Mouse (Mus musculus): ENCODE measurements at regions not wholly inside any gene's neighbourhood (a gene's known extent, or its start where the extent isn't known, plus 50 kb on each side); places are given as distances from the start of the nearest gene placed in this dataset.
A peak's percentile ranks its signal among the peaks of the same experiment; 100 is the strongest.

- no peak overlapping the region for H3K4me3 ChIP-seq
- 82% methylated on average over 7 of the region's 7 CpGs for WGBS
- H3K4me1 ChIP-seq: no peaks in the 10 kb centered on the region
- no peaks in the 10 kb centered on the region for H3K36me3 ChIP-seq (replicated peaks)
- no peaks in the 10 kb centered on the region for H3K9me3 ChIP-seq
- no peak overlapping the region for H3K27ac ChIP-seq (replicated peaks)
- no peak for DNase-seq (ENCODE audit: low spot score)
- no peaks in the 10 kb centered on the region for H3K27me3 ChIP-seq (replicated peaks; ENCODE audit: low read depth, poor library complexity, severe bottlenecking)
Observed at GRCm38 (mm10) chr6:31995977-31996376, 54.1 kb upstream of the 1700012A03Rik start.

- Histone ChIP-seq H3K36me3 (replicated peaks) (no peaks in the 10 kb centered on the region), H3K4me3 (no peak overlapping the region), H3K27ac (replicated peaks) (no peak overlapping the region), H3K27me3 (replicated peaks; ENCODE audit: low read depth, poor library complexity, severe bottlenecking) (no peaks in the 10 kb centered on the region), H3K4me1 (no peaks in the 10 kb centered on the region), H3K9me3 (no peaks in the 10 kb centered on the region)
- DNase-seq (ENCODE audit: low spot score): no peak
- 78% methylated on average over 4 of the region's 4 CpGs for WGBS
Observed at GRCm38 (mm10) chr6:31995249-31995648, 54.8 kb upstream of the 1700012A03Rik start.

- no peak for DNase-seq (ENCODE audit: low spot score)
- H3K4me1 ChIP-seq: no peaks in the 10 kb centered on the region
- no peak overlapping the region for H3K4me3 ChIP-seq
- WGBS: 36% methylated on average over 3 of the region's 3 CpGs
- no peaks in the 10 kb centered on the region for H3K36me3 ChIP-seq (replicated peaks)
- H3K27ac ChIP-seq (replicated peaks): no peak overlapping the region
- no peaks in the 10 kb centered on the region for H3K27me3 ChIP-seq (replicated peaks; ENCODE audit: low read depth, poor library complexity, severe bottlenecking)
- no peaks in the 10 kb centered on the region for H3K9me3 ChIP-seq
Observed at GRCm38 (mm10) chr6:31985698-31986097, 64.3 kb upstream of the 1700012A03Rik start.

- Histone ChIP-seq H3K27ac (replicated peaks) (no peak overlapping the region), H3K4me1 (no peaks in the 10 kb centered on the region), H3K27me3 (replicated peaks; ENCODE audit: low read depth, poor library complexity, severe bottlenecking) (no peaks in the 10 kb centered on the region), H3K36me3 (replicated peaks) (no peaks in the 10 kb centered on the region), H3K4me3 (no peak overlapping the region), H3K9me3 (peaks cover 4% of the 10 kb centered on the region; the same call in 1 of the 2 replicates)
- DNase-seq (ENCODE audit: low spot score): no peak
- 89% methylated on average over 6 of the region's 6 CpGs for WGBS
Observed at GRCm38 (mm10) chr6:31976705-31977104, 73.3 kb upstream of the 1700012A03Rik start.

- no peak for DNase-seq (ENCODE audit: low spot score)
- Histone ChIP-seq H3K27me3 (replicated peaks; ENCODE audit: low read depth, poor library complexity, severe bottlenecking) (no peaks in the 10 kb centered on the region), H3K4me1 (no peaks in the 10 kb centered on the region), H3K36me3 (replicated peaks) (no peaks in the 10 kb centered on the region), H3K9me3 (no peaks in the 10 kb centered on the region), H3K4me3 (no peak overlapping the region), H3K27ac (replicated peaks) (no peak overlapping the region)
- WGBS: 27% methylated on average over 4 of the region's 4 CpGs
Observed at GRCm38 (mm10) chr6:31948063-31948481, 102.0 kb upstream of the 1700012A03Rik start.

- Histone ChIP-seq H3K9me3 (no peaks in the 10 kb centered on the region), H3K4me3 (no peak overlapping the region), H3K27ac (replicated peaks) (no peak overlapping the region), H3K27me3 (replicated peaks; ENCODE audit: low read depth, poor library complexity, severe bottlenecking) (no peaks in the 10 kb centered on the region), H3K4me1 (no peaks in the 10 kb centered on the region), H3K36me3 (replicated peaks) (no peaks in the 10 kb centered on the region)
- WGBS: 81% methylated on average over 5 of the region's 5 CpGs
- no peak for DNase-seq (ENCODE audit: low spot score)
Observed at GRCm38 (mm10) chr6:31946572-31946971, 103.5 kb upstream of the 1700012A03Rik start.

- Histone ChIP-seq H3K27ac (replicated peaks) (no peak overlapping the region), H3K27me3 (replicated peaks; ENCODE audit: low read depth, poor library complexity, severe bottlenecking) (no peaks in the 10 kb centered on the region), H3K36me3 (replicated peaks) (no peaks in the 10 kb centered on the region), H3K4me3 (no peak overlapping the region), H3K9me3 (no peaks in the 10 kb centered on the region), H3K4me1 (no peaks in the 10 kb centered on the region)
- no peak for DNase-seq (ENCODE audit: low spot score)
- WGBS: 87% methylated on average over 7 of the region's 7 CpGs
Observed at GRCm38 (mm10) chr6:31945347-31945746, 104.7 kb upstream of the 1700012A03Rik start.

- 88% methylated on average over 8 of the region's 8 CpGs for WGBS
- no peaks in the 10 kb centered on the region for H3K36me3 ChIP-seq (replicated peaks)
- no peak for DNase-seq (ENCODE audit: low spot score)
- H3K4me1 ChIP-seq: no peaks in the 10 kb centered on the region
- H3K9me3 ChIP-seq: no peaks in the 10 kb centered on the region
- no peaks in the 10 kb centered on the region for H3K27me3 ChIP-seq (replicated peaks; ENCODE audit: low read depth, poor library complexity, severe bottlenecking)
- H3K4me3 ChIP-seq: no peak overlapping the region
- no peak overlapping the region for H3K27ac ChIP-seq (replicated peaks)
Observed at GRCm38 (mm10) chr6:31944546-31944945, 105.5 kb upstream of the 1700012A03Rik start.

- H3K27ac ChIP-seq (replicated peaks): no peak overlapping the region
- H3K4me1 ChIP-seq: peaks cover 6% of the 10 kb centered on the region
- 61% methylated on average over 4 of the region's 4 CpGs for whole genome bisulfite sequencing
- DNase-seq (ENCODE audit: low spot score): peak; percentile 22
- H3K27me3 ChIP-seq (replicated peaks; ENCODE audit: low read depth, poor library complexity, severe bottlenecking): 0 out of 2 replicates have a peak, but pooled peaks cover 7% of the 10 kb centered on the region
- H3K9me3 ChIP-seq: no peaks in the 10 kb centered on the region
- no peak overlapping the region for H3K4me3 ChIP-seq
- H3K36me3 ChIP-seq (replicated peaks): no peaks in the 10 kb centered on the region
Observed at GRCm38 (mm10) chr6:31942696-31943095, 107.3 kb upstream of the 1700012A03Rik start.

GRCm38 (mm10) chr6:31938216-31938814 lies 111.7 kb upstream of the 1700012A03Rik start:
- no peaks in the 10 kb centered on the region for H3K9me3 ChIP-seq
- peaks cover 14% of the 10 kb centered on the region for H3K4me1 ChIP-seq
- 5% methylated on average over 20 of the region's 20 CpGs for WGBS
- no peaks in the 10 kb centered on the region for H3K36me3 ChIP-seq (replicated peaks)
- H3K27me3 ChIP-seq (replicated peaks; ENCODE audit: low read depth, poor library complexity, severe bottlenecking): 0 out of 2 replicates have a peak, but pooled peaks cover 7% of the 10 kb centered on the region
- H3K4me3 ChIP-seq: peak overlapping the region; percentile 58
- peak overlapping the region; percentile 61; the same call in 1 of the 2 replicates for H3K27ac ChIP-seq (replicated peaks)
- peak; percentile 88 for DNase-seq (ENCODE audit: low spot score)

GRCm38 (mm10) chr6:31937146-31937545 lies 112.9 kb upstream of the 1700012A03Rik start:
- no peak for DNase-seq (ENCODE audit: low spot score)
- no peak overlapping the region for H3K4me3 ChIP-seq
- no peaks in the 10 kb centered on the region for H3K36me3 ChIP-seq (replicated peaks)
- H3K27me3 ChIP-seq (replicated peaks; ENCODE audit: low read depth, poor library complexity, severe bottlenecking): 0 out of 2 replicates have a peak, but pooled peaks cover 7% of the 10 kb centered on the region
- WGBS: 86% methylated on average over 12 of the region's 12 CpGs
- peaks cover 16% of the 10 kb centered on the region for H3K4me1 ChIP-seq
- no peaks in the 10 kb centered on the region for H3K9me3 ChIP-seq
- no peak overlapping the region for H3K27ac ChIP-seq (replicated peaks)

- DNase-seq (ENCODE audit: low spot score): no peak
- no peaks in the 10 kb centered on the region for H3K36me3 ChIP-seq (replicated peaks)
- H3K4me3 ChIP-seq: no peak overlapping the region
- no peak overlapping the region for H3K27ac ChIP-seq (replicated peaks)
- 89% methylated on average over 10 of the region's 10 CpGs for WGBS
- H3K27me3 ChIP-seq (replicated peaks; ENCODE audit: low read depth, poor library complexity, severe bottlenecking): 0 out of 2 replicates have a peak, but pooled peaks cover 7% of the 10 kb centered on the region
- H3K4me1 ChIP-seq: peaks cover 16% of the 10 kb centered on the region
- no peaks in the 10 kb centered on the region for H3K9me3 ChIP-seq
Observed at GRCm38 (mm10) chr6:31934826-31935225, 115.2 kb upstream of the 1700012A03Rik start.

- Histone ChIP-seq H3K36me3 (replicated peaks) (no peaks in the 10 kb centered on the region), H3K9me3 (no peaks in the 10 kb centered on the region)
Observed at GRCm38 (mm10) chr6:31933956-31934355, 116.1 kb upstream of the 1700012A03Rik start.

More at GRCm38 (mm10) chr6:31933956-31934355, 116.1 kb upstream of the 1700012A03Rik start:
- DNase-seq (ENCODE audit: low spot score): no peak
- Histone ChIP-seq H3K27ac (replicated peaks) (no peak overlapping the region), H3K27me3 (replicated peaks; ENCODE audit: low read depth, poor library complexity, severe bottlenecking) (0 out of 2 replicates have a peak, but pooled peaks cover 4% of the 10 kb centered on the region), H3K4me1 (peaks cover 16% of the 10 kb centered on the region), H3K4me3 (no peak overlapping the region)
- 78% methylated on average over 8 of the region's 8 CpGs for WGBS
